Mouse (Mus musculus) macrophage (primary cell): ENCODE data around the gene Alkbh7. TPM values are rescaled to one million over a fixed set of nuclear protein-coding genes. Genes with fewer than 3 reads are reported as not detected.
A peak's percentile ranks its signal among the peaks of the same experiment; 100 is the strongest.

Source experiments
- H3K27ac ChIP-seq: fragments of 350-480 bp; formaldehyde crosslinking; 2 replicates; pipeline ENCODE4 v1.9.0; 2021
- H3K36me3 ChIP-seq: fragments of 350-480 bp; formaldehyde crosslinking; 2 replicates; pipeline ENCODE4 v1.9.0; 2021; ENCODE audit errors: inconsistent target
- H3K4me3 ChIP-seq: fragments of 350-480 bp; formaldehyde crosslinking; 2 replicates; pipeline ENCODE4 v1.9.0; 2021; ENCODE audit errors: inconsistent target
- H3K79me2 ChIP-seq: fragments of 350-480 bp; formaldehyde crosslinking; 2 replicates; pipeline ENCODE4 v1.9.0; 2021; ENCODE audit errors: inconsistent target
- WGBS: methylation state at CpG from one replicate; pipeline ENCODE4 v1.1.7; 2026; ENCODE audit warnings: inconsistent platforms; ENCODE audit not compliant: missing documents; 5-methylcytosine and 5-hydroxymethylcytosine counted together
- polyA plus RNA-seq: library from polyadenylated mRNA; stranded (reverse); fragments of 250-400 nt; gene quantifications from 3 replicates; pipeline ENCODE4 v1.2.4, GENCODE M21; 2018; ENCODE audit warnings: inconsistent platforms
- total RNA-seq, 78 experiments: library from RNA; depleted of rRNA; stranded (reverse); fragments of 250-400 nt; gene quantifications; 1 replicate in 9 of 78; 2 replicates in 24 of 78; 3 replicates in 43 of 78; 4 replicates in 2 of 78; pipeline ENCODE4 v1.2.4; 2018; ENCODE audit warnings: inconsistent platforms in 56 of 78

Gene Alkbh7
- total RNA-seq (2018; cell fraction: chromatin; rRNA removed), result 1 to 10 TPM in 20 of 26 experiments, under 1 TPM in 1, not detected in 5; 0.96 to 6.6 (median 3.0) TPM
- total RNA-seq (2018; cell fraction: cytosol; rRNA removed), result 10 to 100 TPM; 10.8 to 19.7 (median 14.4) TPM
- 10 to 100 TPM in 1 of 26 experiments, 1 to 10 TPM in 25; 1.4 to 12.8 (median 4.0) TPM for total RNA-seq (2018; cell fraction: nucleus; rRNA removed)
- 3.6 to 20.7 TPM (median 11.8 TPM) in 3 replicates for polyA plus RNA-seq

DNA sequence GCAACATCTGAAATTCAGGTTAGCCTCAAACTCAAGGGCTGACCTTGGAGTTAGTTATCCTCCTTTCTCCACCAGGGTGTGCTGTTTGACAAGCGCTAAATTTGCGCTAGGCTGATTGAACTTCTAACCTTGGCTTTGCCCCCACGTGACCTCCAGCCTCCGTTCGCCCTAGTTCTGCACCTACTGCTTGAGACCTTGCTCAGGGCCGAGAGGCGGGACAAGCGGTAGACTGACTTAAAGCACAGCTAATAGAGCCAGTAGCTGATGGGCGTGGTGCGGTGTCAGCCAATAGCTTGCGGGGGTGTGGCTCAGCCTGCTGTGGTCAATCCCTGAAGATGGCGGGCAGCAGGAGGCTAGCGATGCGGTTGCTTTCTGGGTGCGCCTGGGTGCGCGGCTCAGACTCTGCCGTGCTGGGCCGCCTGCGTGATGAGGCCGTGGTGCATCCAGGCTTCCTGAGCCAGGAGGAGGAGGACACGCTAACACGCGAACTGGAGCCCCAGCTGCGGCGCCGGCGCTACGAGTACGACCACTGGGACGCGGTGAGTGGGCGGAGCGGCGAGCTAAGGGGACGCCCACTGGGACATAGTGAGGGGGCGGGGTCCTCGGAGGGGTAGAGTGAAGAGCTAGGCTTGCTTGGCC lies at the start of gene Alkbh7:
Gene Alkbh7, plus strand, starts transcription at position 311 of the 639 bp plus-strand sequence.
- peaks cover 38% of the 10 kb centered on the region; the same call in 1 of the 2 replicates for H3K36me3 ChIP-seq
- under 1% methylated on average over 38 of the region's 38 CpGs for WGBS

GRCm38 (mm10) chr17:56950915-56951314 lies 46.2 kb upstream of the Alkbh7 start:
- 44% methylated on average over 3 of the region's 3 CpGs for WGBS
- H3K27ac ChIP-seq, result no peak overlapping the region
- H3K36me3 ChIP-seq, result no peaks in the 10 kb centered on the region
- H3K79me2 ChIP-seq, result no peaks in the 10 kb centered on the region
- H3K4me3 ChIP-seq, result no peak overlapping the region

More for the DNA sequence above, at the start of gene Alkbh7:
- Histone ChIP-seq H3K79me2 (no peaks in the 10 kb centered on the region), H3K4me3 (peak within 1 kb of the TSS; percentile 48), H3K27ac (no peak within 1 kb of the TSS)

DNA sequence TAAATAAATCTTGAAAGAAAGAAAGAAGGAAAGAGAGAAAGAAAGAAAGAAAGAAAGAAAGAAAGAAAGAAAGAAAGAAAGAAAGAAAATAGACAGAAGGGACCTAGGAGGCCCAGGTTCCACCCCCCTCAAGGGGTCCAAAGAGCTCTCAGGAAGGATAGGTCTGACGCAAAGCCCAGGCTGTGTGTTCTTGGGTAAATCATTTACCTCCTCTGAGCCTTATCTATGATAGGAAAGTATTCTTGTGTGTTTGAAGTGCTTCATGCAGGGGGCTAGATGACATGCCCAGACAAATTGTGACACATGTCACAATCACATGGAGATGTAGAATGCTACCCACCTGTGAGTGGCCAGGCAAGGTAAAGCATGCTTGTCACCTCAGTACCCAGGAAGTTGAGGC lies 44.5 kb upstream of the Alkbh7 start:
- 100% methylated on average over 1 of the region's 1 CpGs for whole genome bisulfite sequencing

GRCm38 (mm10) chr17:56954871-56955270 lies 42.3 kb upstream of the Alkbh7 start:
- no peaks in the 10 kb centered on the region for H3K36me3 ChIP-seq
- no peak overlapping the region for H3K27ac ChIP-seq
- 89% methylated on average over 6 of the region's 7 CpGs for WGBS
- H3K4me3 ChIP-seq, result no peak overlapping the region
- no peaks in the 10 kb centered on the region for H3K79me2 ChIP-seq

More for the DNA sequence above, 44.5 kb upstream of the Alkbh7 start:
- no peak overlapping the region for H3K4me3 ChIP-seq
- H3K36me3 ChIP-seq, result no peaks in the 10 kb centered on the region
- H3K79me2 ChIP-seq, result no peaks in the 10 kb centered on the region
- no peak overlapping the region for H3K27ac ChIP-seq

DNA sequence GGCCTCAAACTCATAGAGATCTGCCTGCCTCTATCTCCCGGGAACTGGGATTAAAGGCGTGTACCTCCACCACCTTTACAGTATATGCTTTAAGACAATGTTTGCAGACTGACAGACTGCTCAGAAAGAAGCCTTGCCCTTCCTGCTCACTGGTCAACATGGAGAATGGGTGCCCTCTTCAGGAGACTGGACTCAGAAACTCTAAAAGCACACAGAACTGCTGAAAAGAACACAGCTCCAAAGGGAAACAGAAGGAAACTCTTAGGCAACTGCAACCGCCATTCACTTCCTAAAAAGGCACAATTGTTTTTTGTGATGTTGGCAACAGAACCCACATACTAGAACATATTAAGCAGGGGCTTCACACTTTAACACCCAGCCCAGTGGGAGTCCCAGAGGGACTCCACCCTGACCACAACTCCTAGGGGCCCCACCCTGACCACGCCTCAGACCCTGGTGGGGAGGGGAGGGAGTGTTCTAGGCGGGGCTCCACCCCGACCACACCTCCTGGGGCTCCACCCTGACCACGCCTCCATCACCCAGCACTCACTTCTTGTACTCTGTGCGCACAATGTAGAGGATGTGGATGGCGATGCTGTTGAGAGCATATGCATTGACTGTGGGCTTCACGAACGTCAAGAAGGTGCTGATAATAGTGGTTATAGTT lies 39.2 kb upstream of the Alkbh7 start:
- no peak overlapping the region for H3K4me3 ChIP-seq
- H3K27ac ChIP-seq, result peak overlapping the region; percentile 31
- no peaks in the 10 kb centered on the region for H3K79me2 ChIP-seq
- H3K36me3 ChIP-seq, result no peaks in the 10 kb centered on the region
- WGBS, result 6% methylated on average over 11 of the region's 11 CpGs

- no peaks in the 10 kb centered on the region for H3K79me2 ChIP-seq
- 86% methylated on average over 4 of the region's 4 CpGs for WGBS
- no peak overlapping the region for H3K4me3 ChIP-seq
- H3K27ac ChIP-seq, result no peak overlapping the region
- no peaks in the 10 kb centered on the region for H3K36me3 ChIP-seq
These were observed 38.5 kb upstream of the Alkbh7 start for GRCm38 (mm10) chr17:56958667-56959066.

GRCm38 (mm10) chr17:56961880-56962279 lies 35.3 kb upstream of the Alkbh7 start:
- H3K79me2 ChIP-seq, result no peaks in the 10 kb centered on the region
- H3K27ac ChIP-seq, result no peak overlapping the region
- WGBS, result 94% methylated on average over 4 of the region's 4 CpGs
- H3K36me3 ChIP-seq, result no peaks in the 10 kb centered on the region
- H3K4me3 ChIP-seq, result no peak overlapping the region

DNA sequence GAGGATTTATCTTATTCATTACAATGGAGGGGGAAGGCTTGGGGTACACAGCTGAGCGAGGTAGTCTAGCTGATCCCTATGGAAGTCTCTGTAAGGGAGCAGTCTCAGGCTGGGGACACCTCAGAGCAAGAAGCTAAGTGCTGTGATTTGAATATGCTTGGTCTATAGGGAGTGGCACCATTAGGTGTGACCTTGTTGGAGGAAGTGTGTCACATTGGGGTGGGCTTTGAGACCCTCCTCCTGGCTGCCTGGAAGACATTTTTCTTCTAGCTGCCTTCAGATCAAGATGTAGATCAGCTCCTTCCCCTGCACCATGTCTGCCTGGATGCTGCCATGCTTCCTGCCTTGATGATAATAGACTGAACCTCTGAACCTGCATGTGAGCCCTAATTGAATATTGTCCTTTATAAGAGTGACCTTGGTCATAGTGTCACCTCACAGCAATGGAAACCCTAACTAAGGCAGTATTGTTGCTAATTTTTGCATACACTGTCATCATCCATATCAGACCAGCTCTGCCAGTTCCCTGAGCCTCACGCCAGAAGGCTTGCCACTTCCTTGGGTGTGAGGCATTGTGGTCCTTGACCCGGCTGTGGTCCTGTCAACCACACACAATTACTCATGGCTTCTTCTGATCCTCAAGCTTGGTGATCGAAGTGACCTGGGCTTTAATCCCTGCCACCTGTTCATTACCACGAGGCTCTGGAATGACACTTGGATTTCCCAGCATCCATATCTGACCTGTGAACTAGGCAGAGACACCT lies 34.3 kb upstream of the Alkbh7 start:
- Histone ChIP-seq H3K4me3 (no peak overlapping the region), H3K27ac (no peak overlapping the region), H3K79me2 (no peaks in the 10 kb centered on the region), H3K36me3 (no peaks in the 10 kb centered on the region)
- WGBS, result 75% methylated on average over 5 of the region's 5 CpGs

DNA sequence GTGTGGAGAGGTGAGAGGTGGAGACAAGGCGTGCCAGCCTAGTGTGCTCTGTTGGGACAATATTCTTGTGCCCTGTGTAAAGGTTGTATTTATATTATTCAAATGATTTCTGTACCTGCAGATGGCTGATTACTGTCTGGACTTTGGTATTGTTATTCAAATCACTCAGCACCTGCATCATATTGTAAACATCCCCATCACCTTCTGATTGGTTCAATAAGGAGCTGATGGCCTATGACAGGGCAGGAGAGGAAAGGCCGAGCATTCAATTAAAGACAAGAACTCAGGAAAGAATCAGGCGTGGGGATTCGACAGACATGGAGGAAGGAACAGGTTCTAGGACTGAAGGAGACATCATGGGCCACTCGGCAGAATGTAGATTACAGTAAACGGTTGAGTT lies 33.5 kb upstream of the Alkbh7 start:
- no peaks in the 10 kb centered on the region for H3K36me3 ChIP-seq
- H3K4me3 ChIP-seq, result no peak overlapping the region
- WGBS, result 91% methylated on average over 6 of the region's 6 CpGs
- H3K27ac ChIP-seq, result no peak overlapping the region
- H3K79me2 ChIP-seq, result no peaks in the 10 kb centered on the region

DNA sequence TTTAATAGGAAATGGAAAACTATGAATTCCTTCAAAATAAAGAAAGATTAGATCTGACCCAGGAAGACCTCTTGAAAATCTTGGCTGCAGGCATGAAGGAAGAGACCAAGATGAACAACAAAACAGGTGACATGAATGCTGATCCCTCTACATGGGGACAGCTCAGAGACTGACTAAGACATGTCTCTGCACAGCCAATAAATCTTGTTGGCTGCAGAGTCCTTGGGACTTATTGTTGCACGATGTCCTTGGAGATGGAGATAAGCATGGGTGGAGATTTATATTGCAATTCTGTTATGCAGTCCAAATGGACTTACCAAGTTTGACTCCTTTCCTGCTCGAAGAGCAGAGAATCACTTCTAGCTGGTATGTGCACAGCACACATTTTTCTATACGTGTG lies 27.8 kb upstream of the Alkbh7 start:
- Histone ChIP-seq H3K27ac (no peak overlapping the region), H3K4me3 (no peak overlapping the region), H3K36me3 (no peaks in the 10 kb centered on the region), H3K79me2 (no peaks in the 10 kb centered on the region)
- 63% methylated on average over 3 of the region's 3 CpGs for WGBS

DNA sequence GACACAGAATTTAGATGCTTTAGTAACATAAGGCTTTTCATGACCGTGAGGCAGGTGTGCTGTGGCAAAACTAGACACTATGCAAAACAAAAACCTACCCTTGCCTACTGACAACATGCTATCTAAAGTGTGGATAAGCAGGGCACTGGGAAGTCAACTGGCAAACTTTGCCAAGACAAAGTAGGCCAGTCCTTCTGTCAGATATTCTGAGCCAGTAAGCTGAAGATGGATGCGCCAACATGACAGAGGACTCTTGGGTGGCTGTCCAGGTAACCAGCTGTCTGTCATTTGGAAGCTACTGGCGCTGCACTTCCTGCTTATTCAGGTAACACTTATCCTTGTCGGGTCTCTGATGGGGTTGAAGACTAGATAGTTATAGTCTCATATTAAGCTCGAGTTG lies 27.1 kb upstream of the Alkbh7 start:
- WGBS, result 75% methylated on average over 5 of the region's 5 CpGs
- no peaks in the 10 kb centered on the region for H3K79me2 ChIP-seq
- no peak overlapping the region for H3K4me3 ChIP-seq
- H3K27ac ChIP-seq, result no peak overlapping the region
- H3K36me3 ChIP-seq, result no peaks in the 10 kb centered on the region

GRCm38 (mm10) chr17:56973956-56974707 lies 23.0 kb upstream of the Alkbh7 start:
- Histone ChIP-seq H3K27ac (no peak overlapping the region), H3K36me3 (no peaks in the 10 kb centered on the region), H3K79me2 (no peaks in the 10 kb centered on the region), H3K4me3 (no peak overlapping the region)
- 79% methylated on average over 11 of the region's 14 CpGs for WGBS

GRCm38 (mm10) chr17:56974708-56975240 lies 22.4 kb upstream of the Alkbh7 start:
- Histone ChIP-seq H3K36me3 (no peaks in the 10 kb centered on the region), H3K27ac (no peak overlapping the region), H3K4me3 (no peak overlapping the region), H3K79me2 (no peaks in the 10 kb centered on the region)
- 89% methylated on average over 5 of the region's 5 CpGs for WGBS

DNA sequence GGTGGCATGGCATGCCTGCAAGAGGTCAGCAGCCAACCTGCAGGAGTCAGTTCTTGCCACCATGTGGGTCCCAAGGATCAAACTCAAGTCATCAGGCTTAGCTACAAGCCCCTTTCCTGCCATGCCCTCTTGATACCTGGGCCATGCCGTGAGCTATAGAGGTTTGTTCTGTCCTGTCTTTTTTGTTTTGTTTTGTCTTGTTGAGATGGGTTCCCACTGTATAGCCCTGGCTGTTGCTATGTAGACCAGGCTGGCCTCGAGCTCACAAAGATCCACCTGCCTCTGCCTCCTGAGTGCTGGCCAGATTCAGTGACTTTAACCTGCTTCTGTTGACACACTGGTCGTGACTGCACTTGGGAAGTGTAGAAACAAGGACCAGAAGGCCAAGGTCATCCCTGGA lies 21.7 kb upstream of the Alkbh7 start:
- no peak overlapping the region for H3K4me3 ChIP-seq
- 92% methylated on average over 3 of the region's 3 CpGs for WGBS
- H3K27ac ChIP-seq, result no peak overlapping the region
- H3K36me3 ChIP-seq, result no peaks in the 10 kb centered on the region
- no peaks in the 10 kb centered on the region for H3K79me2 ChIP-seq
